In the genomic region with DNA sequence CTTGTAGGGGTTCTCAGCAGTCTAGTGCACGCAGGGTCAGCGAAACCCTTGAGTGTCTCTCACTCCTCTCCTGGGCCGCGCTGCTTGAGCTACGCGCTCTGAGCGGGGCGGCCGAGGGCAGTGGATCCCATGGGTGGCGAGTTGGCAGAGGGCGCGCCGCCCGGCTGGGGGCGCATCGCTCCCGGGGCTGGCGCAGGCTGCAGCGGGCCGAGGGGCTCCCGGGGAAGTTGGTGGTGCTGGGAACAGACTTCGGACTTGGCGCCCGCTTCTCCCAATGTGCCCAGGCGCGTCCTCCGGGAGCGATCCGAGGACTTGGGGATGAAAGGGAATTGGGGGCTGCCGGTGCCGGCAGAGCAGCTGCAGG, we compare ENCODE assay signal across 8 mouse cellular contexts. TPM values are rescaled to one million over a fixed set of nuclear protein-coding genes. Genes with fewer than 3 reads are reported as not detected.
A peak's percentile ranks its signal among the peaks of the same experiment; 100 is the strongest.
DNase-seq lines count a peak whose midpoint lies in the region; ATAC-seq and TF ChIP-seq lines count a peak whose summit lies in the region.

No protein-coding gene starts in this region.

- no peak for TF ChIP-seq POLR2A in lung, adult 2 months (IDR thresholded peaks at IDR 0.05; ENCODE audit: borderline replicate concordance, extremely low read depth, low read depth, low read length)
- TF ChIP-seq POLR2A in embryonic fibroblast, embryonic 13.5 days (IDR thresholded peaks at IDR 0.05; ENCODE audit: low read depth, low read length): no peak

- peak overlapping the region; percentile 40 for H3K4me3 ChIP-seq in lung, adult 2 months (replicated peaks; ENCODE audit: extremely low read depth, low read depth, low read length)
- H3K4me3 ChIP-seq in embryonic fibroblast, embryonic 13.5 days (ENCODE audit: insufficient read depth, low read length): peak overlapping the region; percentile 60
- peak overlapping the region; percentile 39 for H3K4me3 ChIP-seq in liver, embryonic 16.5 days (ENCODE audit: low read depth, low read length)

- no peaks in the 10 kb centered on the region for H3K4me1 ChIP-seq in lung, adult 2 months (ENCODE audit: control insufficient read depth, insufficient read depth, low read length)
- no peaks in the 10 kb centered on the region for H3K4me1 ChIP-seq in embryonic fibroblast, embryonic 13.5 days (ENCODE audit: control insufficient read depth, insufficient read depth, low read length)
- H3K4me1 ChIP-seq in liver, embryonic 16.5 days (ENCODE audit: control insufficient read depth, low read depth, low read length): no peaks in the 10 kb centered on the region

- no peaks in the 10 kb centered on the region for H3K36me3 ChIP-seq in liver, embryonic 16.5 days (ENCODE audit: control insufficient read depth, insufficient read depth)

- H3K27ac ChIP-seq in embryonic fibroblast, embryonic 13.5 days (ENCODE audit: insufficient read depth, low read length): no peak overlapping the region
- no peak overlapping the region for H3K27ac ChIP-seq in liver, embryonic 16.5 days (ENCODE audit: low read length)

- no peak overlapping the region for H3K9ac ChIP-seq in liver, embryonic 16.5 days (ENCODE audit: low read depth, low read length)

- WGBS in lung, adult 2 months: 1% methylated on average over 31 of the region's 31 CpGs
- 1% methylated on average over 31 of the region's 31 CpGs for WGBS in liver, embryonic 16.5 days (ENCODE audit: insufficient replicate concordance)

- peak overlapping the region; percentile 50 for H3K4me2 ChIP-seq in liver, embryonic 16.5 days (ENCODE audit: low read depth, low read length)

- peaks cover 23% of the 10 kb centered on the region for H3K27me3 ChIP-seq in liver, embryonic 16.5 days (ENCODE audit: control insufficient read depth, insufficient read depth, low read depth, low read length)

- no peaks in the 10 kb centered on the region for H3K9me3 ChIP-seq in liver, embryonic 16.5 days (replicated peaks; ENCODE audit: control insufficient read depth, low read length)

- intact Hi-C loops in heart, postnatal 10 days (cut with DNase I): no loop called here

- TF ChIP-seq CTCF in lung, adult 2 months (IDR thresholded peaks at IDR 0.05; ENCODE audit: insufficient read depth, low read length): no peak
- TF ChIP-seq CTCF in embryonic fibroblast, embryonic 13.5 days (IDR thresholded peaks at IDR 0.05; ENCODE audit: borderline replicate concordance, insufficient read depth, low read length): no peak

- no peak for DNase-seq in lung, adult 2 months
- DNase-seq in lung, adult 18-20 months: no peak
- DNase-seq in heart, postnatal 10 days: peak; percentile 10 to 16
- peak; percentile 45 for DNase-seq in testis, postnatal 10 days (ENCODE audit: low spot score)
- DNase-seq in layer of hippocampus, postnatal 14 days (ENCODE audit: low spot score in 2 of 2): no peak
- DNase-seq in urinary bladder, adult 2 months (ENCODE audit: low spot score): no peak

- ATAC-seq in liver, embryonic 16.5 days (ENCODE audit: low read depth): no peak

RNA-seq across cellular contexts. Expression of gene Sgcd, which starts 0.5 kb away (rescaled TPM):
- 1.0 TPM in 2 replicates for polyA plus RNA-seq in lung, adult 2 months (2012; rRNA removed)
- 45.4 and 52.2 TPM in 2 replicates for polyA plus RNA-seq in embryonic fibroblast, embryonic 13.5 days (2011; ENCODE audit: insufficient read length, low read depth, missing spikeins)
- 10 to 100 TPM; 54.3 TPM for total RNA-seq in heart, postnatal 10 days (2021)
- polyA plus RNA-seq in liver, embryonic 16.5 days (2015; fragmentation: Nextera tagmentation; extraction: Ambion mirVana): 0.12 and 0.28 TPM in 2 replicates
- total RNA-seq in layer of hippocampus, postnatal 14 days (2021): 10 to 100 TPM in 1 of 2 experiments, 1 to 10 TPM in 1; 9.9 to 18.7 TPM
- polyA plus RNA-seq in urinary bladder, adult 2 months (2012; rRNA removed): 8.4 and 14.8 TPM in 2 replicates

Comparison
In these comparisons a context has a peak if more than half of its experiments do, and no peak if none do; other contexts are left out.
1. DNase-seq: peak in heart, postnatal 10 days (2 of 2) and testis, postnatal 10 days (single experiment); none in lung, adult 2 months (single experiment), lung, adult 18-20 months (0 of 2), layer of hippocampus, postnatal 14 days (0 of 2) and urinary bladder, adult 2 months (single experiment).
2. Peak in every context shown above with its lines, with median percentiles within 50 percentile points of each other: H3K4me3 ChIP-seq.